Mouse (Mus musculus) heart, adult 18-20 months (tissue): ENCODE results near the gene Thrap3. TPM values are rescaled to one million over a fixed set of nuclear protein-coding genes. Genes with fewer than 3 reads are reported as not detected.

Experiments
- DNase-seq, 2 experiments: peaks; one replicate each; pipeline ENCODE4 v3.0.0; 2021 to 2022; ENCODE audit warnings: mixed read lengths in 1 of 2
- total RNA-seq, 2 experiments: library from RNA; stranded (reverse); gene quantifications; 2 replicates each; pipeline ENCODE4 v1.2.3; 2021

Thrap3 gene
- total RNA-seq, 2 experiments from 2014 or later: 86.5 to 116 TPM

- DNase-seq: peak in 1 of 2 experiments; percentile 49
Measured at GRCm38 (mm10) chr4:126145396-126145795, 57.2 kb downstream of the Thrap3 start.

GRCm38 (mm10) chr4:126141021-126141420 lies 61.5 kb downstream of the Thrap3 start:
- no peak for DNase-seq

- no peak for DNase-seq
Measured at GRCm38 (mm10) chr4:126137773-126138172, 64.8 kb downstream of the Thrap3 start.

GRCm38 (mm10) chr4:126134639-126135038 lies 67.9 kb downstream of the Thrap3 start:
- no peak for DNase-seq

- DNase-seq: no peak
Measured at GRCm38 (mm10) chr4:126134236-126134635, 68.3 kb downstream of the Thrap3 start.

GRCm38 (mm10) chr4:126132636-126133264 lies 69.8 kb downstream of the Thrap3 start:
- no peak for DNase-seq

- peak; percentile 52 to 66 for DNase-seq
Measured at GRCm38 (mm10) chr4:126131290-126132121, 71.1 kb downstream of the Thrap3 start.

- DNase-seq: no peak
Measured at GRCm38 (mm10) chr4:126130502-126130901, 72.1 kb downstream of the Thrap3 start.

GRCm38 (mm10) chr4:126123309-126124040 lies 79.1 kb downstream of the Thrap3 start:
- no peak for DNase-seq

GRCm38 (mm10) chr4:126120506-126120905 lies 82.1 kb downstream of the Thrap3 start:
- no peak for DNase-seq

- peak in 1 of 2 experiments; percentile 49 for DNase-seq
Measured at GRCm38 (mm10) chr4:126120052-126120451, 82.5 kb downstream of the Thrap3 start.

GRCm38 (mm10) chr4:126119051-126119450 lies 83.5 kb downstream of the Thrap3 start:
- DNase-seq: no peak

GRCm38 (mm10) chr4:126118651-126119050 lies 83.9 kb downstream of the Thrap3 start:
- DNase-seq: no peak

GRCm38 (mm10) chr4:126117116-126117515 lies 85.4 kb downstream of the Thrap3 start:
- DNase-seq: no peak

- no peak for DNase-seq
Measured at GRCm38 (mm10) chr4:126115871-126116521, 86.6 kb downstream of the Thrap3 start.

- no peak for DNase-seq
Measured at GRCm38 (mm10) chr4:126115411-126115810, 87.1 kb downstream of the Thrap3 start.

Other genes starting within 250 kb of the Thrap3 start
- under 1 TPM; 0.62 TPM for gene Csf3r, start 178.2 kb downstream of the Thrap3 start, total RNA-seq
- gene Mrps15, start 155.8 kb downstream of the Thrap3 start, total RNA-seq: 10 to 100 TPM; 78.7 to 80.8 TPM
- gene Oscp1, start 144.2 kb downstream of the Thrap3 start, total RNA-seq: 1 to 10 TPM; 2.3 to 2.4 TPM
- gene Lsm10, start 106.1 kb downstream of the Thrap3 start, total RNA-seq: 10 to 100 TPM; 13.3 to 15.3 TPM
- 10 to 100 TPM; 41.4 to 52.6 TPM for gene Stk40, start 98.8 kb downstream of the Thrap3 start, total RNA-seq
- gene Eva1b, start 55.0 kb downstream of the Thrap3 start, total RNA-seq: 1 to 10 TPM; 8.8 to 9.5 TPM
- gene Sh3d21, start 39.3 kb downstream of the Thrap3 start, total RNA-seq: 1 to 10 TPM; 1.3 to 2.4 TPM
- 100 to 1,000 TPM; 240 to 249 TPM for gene Map7d1, start 53.6 kb upstream of the Thrap3 start, total RNA-seq
- gene Trappc3, start 59.6 kb upstream of the Thrap3 start, total RNA-seq: 10 to 100 TPM; 46.2 to 56.9 TPM
- under 1 TPM; 0.52 to 0.95 TPM for gene Col8a2, start 84.0 kb upstream of the Thrap3 start, total RNA-seq
- gene Adprhl2, start 118.9 kb upstream of the Thrap3 start, total RNA-seq: 10 to 100 TPM; 10.4 to 12.4 TPM
- under 1 TPM; 0.32 to 0.44 TPM for gene Tekt2, start 122.9 kb upstream of the Thrap3 start, total RNA-seq
- gene Ago3, start 226.8 kb upstream of the Thrap3 start, total RNA-seq: 10 to 100 TPM; 12.5 to 14.4 TPM